Mouse (Mus musculus) forelimb bud, embryonic 11.5 days (tissue): Measurements from ENCODE around the gene Prr13.
A peak's percentile ranks its signal among the peaks of the same experiment; 100 is the strongest.

Experiments
- DNase-seq: peaks from one replicate; pipeline ENCODE4 v3.0.0-alpha.2; 2012; ENCODE audit warnings: low read depth, low spot score

Gene Prr13

GRCm38 (mm10) chr15:102505073-102505769 lies 46.4 kb downstream of the Prr13 start:
- no peak for DNase-seq

DNA sequence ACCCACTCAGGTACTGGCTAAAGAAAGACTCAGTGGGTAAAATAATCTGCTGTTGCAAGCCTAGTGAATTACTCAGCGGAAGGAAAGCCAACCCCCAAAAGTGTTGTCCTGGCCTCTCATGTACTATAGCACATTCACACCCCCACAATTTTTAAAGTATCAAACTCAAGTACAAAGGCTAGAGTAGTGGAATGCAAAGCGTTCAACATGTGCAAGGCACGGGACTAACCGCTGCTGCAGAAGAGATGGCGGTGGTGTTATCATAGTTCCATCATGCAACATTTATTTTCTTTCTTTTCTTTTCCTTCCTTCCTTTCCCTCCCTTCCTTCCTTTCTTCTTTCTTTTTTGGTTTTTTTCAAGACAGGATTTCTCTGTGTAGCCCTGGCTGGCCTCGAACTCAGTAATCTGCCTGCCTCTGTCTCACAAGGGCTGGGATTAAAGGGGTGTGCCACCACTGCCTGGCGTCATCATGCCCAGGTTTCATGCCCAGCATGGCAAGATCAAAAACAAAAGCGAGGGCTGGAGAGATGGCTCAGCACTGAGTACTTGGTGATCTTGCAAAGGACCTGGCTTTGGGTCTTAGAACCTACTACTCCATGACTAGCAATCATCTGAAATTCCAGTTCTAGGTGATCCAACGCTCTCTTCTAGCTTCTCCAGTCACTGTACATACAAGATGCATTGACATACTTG lies 47.1 kb downstream of the Prr13 start:
- no peak for DNase-seq

- no peak for DNase-seq
These were observed 47.6 kb downstream of the Prr13 start for GRCm38 (mm10) chr15:102506464-102506830.

DNA sequence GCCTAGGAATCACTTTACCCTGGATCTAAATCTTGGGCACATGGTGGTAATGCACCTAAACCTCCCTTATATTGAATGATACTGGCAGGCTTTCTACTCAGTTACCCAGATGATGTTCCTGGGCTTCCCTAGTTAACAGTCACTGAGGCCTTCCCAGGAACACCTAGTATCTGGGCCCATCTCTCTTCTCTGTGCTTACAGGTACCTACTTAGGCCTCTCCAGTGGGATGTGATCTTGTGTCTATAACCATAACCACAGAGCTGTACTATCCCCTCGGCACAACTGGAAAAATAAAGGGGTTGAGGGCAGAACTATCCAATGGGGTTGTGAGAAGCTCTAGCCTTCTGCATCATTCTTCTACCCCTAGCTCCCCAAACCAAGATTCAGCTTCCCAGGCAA lies 48.0 kb downstream of the Prr13 start:
- DNase-seq: no peak

DNA sequence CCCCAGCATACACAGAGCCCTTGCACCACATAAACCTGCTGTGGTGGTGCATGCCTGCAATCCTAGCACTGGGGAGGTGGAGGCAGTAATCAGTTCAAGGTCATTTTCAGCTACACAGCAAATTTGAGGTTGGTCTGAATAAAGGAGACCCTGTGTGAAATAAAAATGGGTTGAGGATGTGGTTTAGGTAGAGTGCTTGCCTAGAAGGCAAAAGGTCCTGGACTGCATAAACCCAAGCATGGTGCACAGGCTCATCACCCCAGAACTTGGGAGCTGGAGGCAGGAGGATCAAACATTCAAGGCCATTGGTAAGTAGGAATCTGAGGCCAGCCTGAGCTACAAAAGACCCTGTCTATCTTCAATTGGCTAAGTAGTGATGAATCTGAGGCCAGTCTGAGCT lies 48.7 kb downstream of the Prr13 start:
- DNase-seq: no peak

DNA sequence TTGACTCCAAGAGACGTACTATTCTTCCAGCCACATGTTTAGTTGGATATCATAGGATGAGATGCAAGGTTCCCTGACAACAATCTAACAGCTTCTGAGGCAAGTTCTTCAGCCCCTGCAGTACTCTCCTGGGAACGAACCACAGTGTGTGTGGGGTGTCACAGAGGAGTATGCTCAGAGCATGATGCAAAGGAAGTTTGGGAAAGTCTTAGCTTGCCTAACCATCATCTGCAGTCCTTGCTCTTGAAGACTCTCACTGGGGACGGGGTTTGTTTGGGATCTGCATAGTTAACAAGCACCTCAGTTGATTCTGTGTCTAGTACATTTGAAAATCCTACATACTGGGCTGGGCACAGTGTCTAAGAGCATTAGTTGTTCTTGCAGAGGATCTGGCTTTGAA lies 49.5 kb downstream of the Prr13 start:
- DNase-seq: no peak

GRCm38 (mm10) chr15:102510110-102510509 lies 51.3 kb downstream of the Prr13 start:
- no peak for DNase-seq

- DNase-seq: peak; percentile 94
These were observed 51.9 kb downstream of the Prr13 start for GRCm38 (mm10) chr15:102510590-102511284.

DNA sequence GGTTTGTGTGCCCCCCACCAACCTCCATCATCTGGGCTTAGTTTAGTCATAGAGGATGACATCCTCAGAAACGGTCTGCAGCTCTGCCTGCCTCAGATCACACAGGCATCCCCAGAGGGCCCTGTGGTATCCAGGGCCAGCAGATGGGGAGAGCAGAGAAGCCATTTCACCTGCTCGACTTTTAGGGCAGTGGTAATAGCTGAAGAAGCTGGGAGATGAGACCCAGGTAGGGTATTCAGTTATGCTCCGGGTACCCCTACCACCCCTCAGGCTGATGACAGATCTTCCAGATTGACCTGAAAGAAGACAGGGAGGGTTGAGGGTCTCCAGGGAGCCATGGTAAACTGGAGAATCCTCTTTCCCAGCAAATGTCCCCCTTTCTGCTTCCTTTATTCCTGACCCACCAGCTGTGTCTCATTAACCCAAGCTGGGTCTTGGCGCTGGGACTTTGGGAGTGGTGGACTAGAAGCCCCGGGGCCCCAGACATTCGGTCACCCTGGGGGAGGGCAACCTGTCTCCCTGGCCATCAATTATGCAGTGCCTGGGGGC lies 52.5 kb downstream of the Prr13 start:
- DNase-seq: no peak

GRCm38 (mm10) chr15:102512010-102512409 lies 53.2 kb downstream of the Prr13 start:
- DNase-seq: no peak
